Mouse (Mus musculus) limb, embryonic 13.5 days (tissue): ENCODE measurements around the gene Arl6. TPM values are rescaled to one million over a fixed set of nuclear protein-coding genes. Genes with fewer than 3 reads are reported as not detected.

Source experiments
- ATAC-seq: fragments of 200-750 bp; cut with Nextera tagmentation; 2 replicates; pipeline ENCODE4 v1.8.0; 2017; ENCODE audit warnings: low read depth, moderate number of reproducible peaks, moderate TSS enrichment; ENCODE audit not compliant: low FRiP score
- H3K27ac ChIP-seq: fragments of 300-500 bp; sonication (generic); 2 replicates; pipeline ENCODE4 v1.5.1; 2015; ENCODE audit warnings: inconsistent platforms, mild to moderate bottlenecking, moderate library complexity
- H3K27me3 ChIP-seq: fragments of 300-500 bp; sonication (generic); 2 replicates; pipeline ENCODE4 v1.6.1; 2015; ENCODE audit warnings: mild to moderate bottlenecking, inconsistent platforms
- H3K36me3 ChIP-seq: fragments of 300-500 bp; sonication (generic); 2 replicates; pipeline ENCODE4 v1.6.1; 2015; ENCODE audit warnings: inconsistent platforms, mild to moderate bottlenecking, moderate library complexity
- H3K4me1 ChIP-seq: fragments of 300-500 bp; sonication (generic); 2 replicates; pipeline ENCODE4 v1.6.1; 2015; ENCODE audit warnings: inconsistent platforms
- H3K4me2 ChIP-seq: fragments of 300-500 bp; sonication (generic); replicated peaks from 2 replicates; pipeline ENCODE4 v1.6.1; 2015; ENCODE audit warnings: inconsistent platforms, mild to moderate bottlenecking, moderate library complexity
- H3K4me3 ChIP-seq: fragments of 300-500 bp; sonication (generic); 2 replicates; pipeline ENCODE4 v1.5.1; 2015; ENCODE audit warnings: moderate library complexity, mild to moderate bottlenecking, inconsistent platforms
- H3K9ac ChIP-seq: fragments of 300-500 bp; sonication (generic); 2 replicates; pipeline ENCODE4 v1.6.1; 2015; ENCODE audit warnings: mild to moderate bottlenecking, inconsistent platforms
- H3K9me3 ChIP-seq: fragments of 300-500 bp; sonication (generic); 2 replicates; pipeline ENCODE4 v1.6.1; 2016; ENCODE audit warnings: inconsistent platforms
- WGBS: fragments of 180-500 bp; shearing (Covaris S2); methylation state at CpG from one replicate; pipeline ENCODE4 v1.1.7; 2015; 5-methylcytosine and 5-hydroxymethylcytosine counted together
- polyA plus RNA-seq: library from polyadenylated mRNA; unstranded; fragments of >200 nt; fragmentation: Nextera tagmentation; extraction: Ambion mirVana; gene quantifications from 2 replicates; pipeline ENCODE4 v1.2.1, GENCODE M21; 2015

Gene Arl6
- polyA plus RNA-seq, 1 experiment from 2014 or later: 33.6 TPM

GRCm38 (mm10) chr16:59585706-59586244 lies 53.4 kb downstream of the Arl6 start:
- Histone ChIP-seq H3K9ac (no peak overlapping the region), H3K27me3 (no peaks in the 10 kb centered on the region), H3K4me2 (no peak overlapping the region), H3K4me1 (peaks cover 26% of the 10 kb centered on the region), H3K9me3 (no peaks in the 10 kb centered on the region), H3K4me3 (no peak overlapping the region), H3K36me3 (no peaks in the 10 kb centered on the region), H3K27ac (no peak overlapping the region)
- ATAC-seq: no peak
- 69% methylated on average over 4 of the region's 4 CpGs for WGBS

GRCm38 (mm10) chr16:59583515-59583914 lies 55.7 kb downstream of the Arl6 start:
- H3K9ac ChIP-seq: no peak overlapping the region
- H3K27me3 ChIP-seq: no peaks in the 10 kb centered on the region
- no peak overlapping the region for H3K27ac ChIP-seq
- ATAC-seq: no peak
- no peak overlapping the region for H3K4me2 ChIP-seq
- H3K9me3 ChIP-seq: no peaks in the 10 kb centered on the region
- no peak overlapping the region for H3K4me3 ChIP-seq
- no peaks in the 10 kb centered on the region for H3K36me3 ChIP-seq
- H3K4me1 ChIP-seq: peaks cover 18% of the 10 kb centered on the region
- 81% methylated on average over 5 of the region's 5 CpGs for WGBS

- WGBS: 90% methylated on average over 8 of the region's 8 CpGs
- H3K9ac ChIP-seq: no peak overlapping the region
- no peaks in the 10 kb centered on the region for H3K4me1 ChIP-seq
- peaks cover 4% of the 10 kb centered on the region; the same call in 1 of the 2 replicates for H3K36me3 ChIP-seq
- H3K9me3 ChIP-seq: no peaks in the 10 kb centered on the region
- no peaks in the 10 kb centered on the region for H3K27me3 ChIP-seq
- H3K27ac ChIP-seq: no peak overlapping the region
- H3K4me2 ChIP-seq: no peak overlapping the region
- no peak for ATAC-seq
- H3K4me3 ChIP-seq: no peak overlapping the region
Measured at GRCm38 (mm10) chr16:59579237-59579636, 60.0 kb downstream of the Arl6 start.

GRCm38 (mm10) chr16:59573961-59574360 lies 65.2 kb downstream of the Arl6 start:
- H3K4me2 ChIP-seq: no peak overlapping the region
- no peaks in the 10 kb centered on the region for H3K9me3 ChIP-seq
- no peak overlapping the region for H3K9ac ChIP-seq
- H3K4me3 ChIP-seq: no peak overlapping the region
- ATAC-seq: no peak
- peaks cover 18% of the 10 kb centered on the region for H3K4me1 ChIP-seq
- no peak overlapping the region for H3K27ac ChIP-seq
- 90% methylated on average over 11 of the region's 11 CpGs for WGBS
- H3K27me3 ChIP-seq: no peaks in the 10 kb centered on the region
- peaks cover 4% of the 10 kb centered on the region; the same call in 1 of the 2 replicates for H3K36me3 ChIP-seq

- no peaks in the 10 kb centered on the region for H3K27me3 ChIP-seq
- no peak for ATAC-seq
- WGBS: 60% methylated on average over 3 of the region's 3 CpGs
- no peak overlapping the region for H3K4me3 ChIP-seq
- peaks cover 4% of the 10 kb centered on the region; the same call in 1 of the 2 replicates for H3K36me3 ChIP-seq
- H3K4me1 ChIP-seq: peaks cover 26% of the 10 kb centered on the region
- peak overlapping the region; percentile 28; the same call in 1 of the 2 replicates for H3K27ac ChIP-seq
- H3K9ac ChIP-seq: no peak overlapping the region
- no peak overlapping the region for H3K4me2 ChIP-seq
- H3K9me3 ChIP-seq: no peaks in the 10 kb centered on the region
Measured at GRCm38 (mm10) chr16:59572685-59573084, 66.5 kb downstream of the Arl6 start.

- Histone ChIP-seq H3K4me2 (no peak overlapping the region), H3K9ac (no peak overlapping the region), H3K27me3 (no peaks in the 10 kb centered on the region), H3K4me1 (peaks cover 35% of the 10 kb centered on the region), H3K4me3 (no peak overlapping the region), H3K36me3 (no peaks in the 10 kb centered on the region), H3K27ac (no peak overlapping the region), H3K9me3 (no peaks in the 10 kb centered on the region)
- WGBS: 94% methylated on average over 8 of the region's 8 CpGs
- no peak for ATAC-seq
Measured at GRCm38 (mm10) chr16:59570807-59571206, 68.4 kb downstream of the Arl6 start.

GRCm38 (mm10) chr16:59569837-59570236 lies 69.4 kb downstream of the Arl6 start:
- Histone ChIP-seq H3K27me3 (no peaks in the 10 kb centered on the region), H3K9ac (no peak overlapping the region), H3K27ac (no peak overlapping the region), H3K4me1 (peaks cover 35% of the 10 kb centered on the region), H3K9me3 (no peaks in the 10 kb centered on the region), H3K4me2 (no peak overlapping the region), H3K4me3 (no peak overlapping the region), H3K36me3 (peaks cover 4% of the 10 kb centered on the region)
- ATAC-seq: no peak
- 74% methylated on average over 8 of the region's 8 CpGs for WGBS

- Histone ChIP-seq H3K4me2 (no peak overlapping the region; the same call in 1 of the 2 replicates), H3K36me3 (peaks cover 5% of the 10 kb centered on the region), H3K4me3 (no peak overlapping the region), H3K9me3 (no peaks in the 10 kb centered on the region), H3K27ac (peak overlapping the region; percentile 69), H3K27me3 (no peaks in the 10 kb centered on the region), H3K4me1 (peaks cover 35% of the 10 kb centered on the region), H3K9ac (no peak overlapping the region)
- ATAC-seq: peak; percentile 58; the same call in 1 of the 2 replicates
- 44% methylated on average over 10 of the region's 10 CpGs for WGBS
Measured at GRCm38 (mm10) chr16:59567721-59568381, 71.3 kb downstream of the Arl6 start.

GRCm38 (mm10) chr16:59566437-59566836 lies 72.8 kb downstream of the Arl6 start:
- Histone ChIP-seq H3K4me1 (peaks cover 28% of the 10 kb centered on the region), H3K36me3 (peaks cover 5% of the 10 kb centered on the region), H3K4me2 (no peak overlapping the region), H3K9me3 (no peaks in the 10 kb centered on the region), H3K27ac (no peak overlapping the region), H3K27me3 (no peaks in the 10 kb centered on the region), H3K4me3 (no peak overlapping the region), H3K9ac (no peak overlapping the region)
- WGBS: 72% methylated on average over 4 of the region's 4 CpGs
- no peak for ATAC-seq

GRCm38 (mm10) chr16:59565631-59566030 lies 73.6 kb downstream of the Arl6 start:
- Histone ChIP-seq H3K4me1 (peaks cover 28% of the 10 kb centered on the region), H3K9ac (no peak overlapping the region), H3K9me3 (no peaks in the 10 kb centered on the region), H3K27ac (no peak overlapping the region), H3K36me3 (peaks cover 5% of the 10 kb centered on the region), H3K4me3 (no peak overlapping the region), H3K4me2 (no peak overlapping the region), H3K27me3 (no peaks in the 10 kb centered on the region)
- no peak for ATAC-seq
- WGBS: 84% methylated on average over 2 of the region's 2 CpGs

GRCm38 (mm10) chr16:59564025-59564424 lies 75.2 kb downstream of the Arl6 start:
- no peak overlapping the region for H3K4me2 ChIP-seq

More at GRCm38 (mm10) chr16:59564025-59564424, 75.2 kb downstream of the Arl6 start:
- no peak for ATAC-seq
- WGBS: 70% methylated on average over 5 of the region's 5 CpGs
- no peaks in the 10 kb centered on the region for H3K9me3 ChIP-seq
- H3K27ac ChIP-seq: no peak overlapping the region
- H3K27me3 ChIP-seq: no peaks in the 10 kb centered on the region
- no peak overlapping the region for H3K4me3 ChIP-seq
- H3K4me1 ChIP-seq: peaks cover 18% of the 10 kb centered on the region
- H3K36me3 ChIP-seq: peaks cover 5% of the 10 kb centered on the region
- no peak overlapping the region for H3K9ac ChIP-seq
